Mouse (Mus musculus) kidney, embryonic 14.5 days (tissue): Measurements from ENCODE around the gene Gm11020. TPM values are rescaled to one million over a fixed set of nuclear protein-coding genes. Genes with fewer than 3 reads are reported as not detected.

Experiments used
- polyA plus RNA-seq: library from polyadenylated mRNA; unstranded; fragments of >200 nt; fragmentation: Nextera tagmentation; extraction: Ambion mirVana; gene quantifications from 2 replicates; pipeline ENCODE4 v1.2.1, GENCODE M21; 2014

Gm11020 gene
- polyA plus RNA-seq, 1 experiment from 2014 or later = not detected

Other genes with a start within 250 kb of the Gm11020 start
- gene Cdh5, start 219.9 kb upstream of the Gm11020 start, polyA plus RNA-seq = 31.8 and 36.8 TPM in 2 replicates
- 2.1 and 3.3 TPM in 2 replicates for gene Bean1, start 151.1 kb upstream of the Gm11020 start, polyA plus RNA-seq
- gene Tk2, start 73.0 kb upstream of the Gm11020 start, polyA plus RNA-seq = 16.9 and 25.2 TPM in 2 replicates
- 51.7 and 51.8 TPM in 2 replicates for gene Cklf, start 70.7 kb upstream of the Gm11020 start, polyA plus RNA-seq
- not detected in 2 replicates for gene Cmtm2a, start 28.4 kb upstream of the Gm11020 start, polyA plus RNA-seq
- not detected in 2 replicates for gene Gm45711, start 11.5 kb upstream of the Gm11020 start, polyA plus RNA-seq
- not detected in 2 replicates for gene Cmtm1, start 11.4 kb upstream of the Gm11020 start, polyA plus RNA-seq
- gene Cmtm2b, start 663 bp downstream of the Gm11020 start, polyA plus RNA-seq = not detected in 2 replicates
- 167 and 169 TPM in 2 replicates for gene Cmtm3, start 17.8 kb downstream of the Gm11020 start, polyA plus RNA-seq
- 5.6 and 6.4 TPM in 2 replicates for gene Cmtm4, start 74.2 kb downstream of the Gm11020 start, polyA plus RNA-seq
- gene Dync1li2, start 121.5 kb downstream of the Gm11020 start, polyA plus RNA-seq = 25.8 and 56.6 TPM in 2 replicates
- gene Terb1, start 188.3 kb downstream of the Gm11020 start, polyA plus RNA-seq = 0.33 and 0.79 TPM in 2 replicates
- 123 and 129 TPM in 2 replicates for gene Nae1, start 213.1 kb downstream of the Gm11020 start, polyA plus RNA-seq
- 1.3 and 1.8 TPM in 2 replicates for gene Car7, start 213.1 kb downstream of the Gm11020 start, polyA plus RNA-seq